Mouse (Mus musculus) neural tube, embryonic 14.5 days (tissue): ENCODE results near the gene Cdcp1. TPM values are rescaled to one million over a fixed set of nuclear protein-coding genes. Genes with fewer than 3 reads are reported as not detected.

ENCODE experiments used
- ATAC-seq: fragments of 200-750 bp; cut with Nextera tagmentation; 2 replicates; pipeline ENCODE4 v1.8.0; 2017; ENCODE audit warnings: low read depth, mild to moderate bottlenecking, moderate TSS enrichment, moderate library complexity
- H3K27ac ChIP-seq: fragments of 300-500 bp; sonication (generic); 2 replicates; pipeline ENCODE4 v1.5.1; 2014; ENCODE audit warnings: low read depth, mild to moderate bottlenecking, control low read depth, low read length, moderate library complexity, mixed read lengths
- H3K27me3 ChIP-seq: fragments of 300-500 bp; sonication (generic); 2 replicates; pipeline ENCODE4 v1.6.1; 2014; ENCODE audit warnings: low read length; ENCODE audit not compliant: control insufficient read depth, insufficient read depth
- H3K36me3 ChIP-seq: fragments of 300-500 bp; sonication (generic); 2 replicates; pipeline ENCODE4 v1.6.1; 2014; ENCODE audit warnings: low read length, mixed read lengths; ENCODE audit not compliant: control insufficient read depth, insufficient read depth
- H3K4me1 ChIP-seq: fragments of 300-500 bp; sonication (generic); 2 replicates; pipeline ENCODE4 v1.6.1; 2014; ENCODE audit warnings: low read length; ENCODE audit not compliant: control insufficient read depth, insufficient read depth
- H3K4me2 ChIP-seq: fragments of 300-500 bp; sonication (generic); 2 replicates; pipeline ENCODE4 v1.6.1; 2014; ENCODE audit warnings: mild to moderate bottlenecking, low read depth, low read length, control low read depth
- H3K4me3 ChIP-seq: fragments of 300-500 bp; sonication (generic); 2 replicates; pipeline ENCODE4 v1.5.1; 2014; ENCODE audit warnings: low read depth, low read length, control low read depth, mixed read lengths
- H3K9ac ChIP-seq: fragments of 300-500 bp; sonication (generic); replicated peaks from 2 replicates; pipeline ENCODE4 v1.6.1; 2014; ENCODE audit warnings: low read depth, mild to moderate bottlenecking, control low read depth, low read length, mixed read lengths
- H3K9me3 ChIP-seq: fragments of 300-500 bp; sonication (generic); 2 replicates; pipeline ENCODE4 v1.6.1; 2016; ENCODE audit warnings: low read length; ENCODE audit not compliant: control insufficient read depth
- WGBS: fragments of 180-500 bp; shearing (Covaris S2); extraction: QIAGEN DNeasy Blood & Tissue Kit; methylation state at CpG from one replicate; pipeline ENCODE4 v1.1.7; 2014; 5-methylcytosine and 5-hydroxymethylcytosine counted together
- polyA plus RNA-seq: library from polyadenylated mRNA; unstranded; fragments of >200 nt; fragmentation: Nextera tagmentation; extraction: Ambion mirVana; gene quantifications from 2 replicates; pipeline ENCODE4 v1.2.1, GENCODE M21; 2014

Cdcp1 gene
- polyA plus RNA-seq, 1 experiment from 2014 or later = 0.08 TPM

GRCm38 (mm10) chr9:123123571-123124412, 92.0 kb downstream of the Cdcp1 start:
- no peak overlapping the region for H3K27ac ChIP-seq
- no peaks in the 10 kb centered on the region for H3K4me1 ChIP-seq
- H3K4me3 ChIP-seq = no peak overlapping the region
- ATAC-seq = no peak
- H3K4me2 ChIP-seq = no peak overlapping the region
- H3K9ac ChIP-seq = no peak overlapping the region
- H3K36me3 ChIP-seq = peaks cover 44% of the 10 kb centered on the region
- no peaks in the 10 kb centered on the region for H3K27me3 ChIP-seq
- H3K9me3 ChIP-seq = no peaks in the 10 kb centered on the region
- WGBS = 92% methylated on average over 6 of the region's 6 CpGs

- peaks cover 39% of the 10 kb centered on the region for H3K36me3 ChIP-seq
- no peaks in the 10 kb centered on the region for H3K4me1 ChIP-seq
- H3K27ac ChIP-seq = no peak overlapping the region
- H3K4me3 ChIP-seq = no peak overlapping the region
- no peaks in the 10 kb centered on the region for H3K9me3 ChIP-seq
- 87% methylated on average over 3 of the region's 3 CpGs for WGBS
- no peaks in the 10 kb centered on the region for H3K27me3 ChIP-seq
- H3K9ac ChIP-seq = no peak overlapping the region
- H3K4me2 ChIP-seq = no peak overlapping the region
- no peak for ATAC-seq
These were observed 92.8 kb downstream of the Cdcp1 start for GRCm38 (mm10) chr9:123123017-123123416.

Other genes starting within 250 kb of the Cdcp1 start
- 30.4 and 30.8 TPM in 2 replicates for gene Tmem42, start 194.7 kb downstream of the Cdcp1 start, polyA plus RNA-seq
- gene Tgm4, start 181.3 kb downstream of the Cdcp1 start, polyA plus RNA-seq = 0.55 and 0.71 TPM in 2 replicates
- 63.6 and 65.9 TPM in 2 replicates for gene Zdhhc3, start 102.8 kb downstream of the Cdcp1 start, polyA plus RNA-seq
- gene Exosc7, start 102.8 kb downstream of the Cdcp1 start, polyA plus RNA-seq = 71.9 and 76.9 TPM in 2 replicates
- not detected in 2 replicates for gene Clec3b, start 65.1 kb downstream of the Cdcp1 start, polyA plus RNA-seq
- gene Tmem158, start 44.7 kb upstream of the Cdcp1 start, polyA plus RNA-seq = 30.4 and 37.2 TPM in 2 replicates
- gene Lars2, start 150.9 kb upstream of the Cdcp1 start, polyA plus RNA-seq = 1,192 and 1,233 TPM in 2 replicates